Mouse (Mus musculus): ENCODE measurements around the gene Slc2a4. TPM values are rescaled to one million over a fixed set of nuclear protein-coding genes. Genes with fewer than 3 reads are reported as not detected.
A peak's percentile ranks its signal among the peaks of the same experiment; 100 is the strongest.
"Not testable (repeated sequence)": the region's sequence is repeated elsewhere in the genome, so short reads cannot be mapped to it uniquely, and the experiment has no call there.

The Slc2a4 gene
- polyA plus RNA-seq, 1 experiment from 2014 or later, result 12.4 TPM

GRCm38 (mm10) chr11:69936156-69936555 is 11.8 kb downstream of the Slc2a4 start:
- peaks cover 23% of the 10 kb centered on the region for H3K4me1 ChIP-seq
- peak overlapping the region; percentile 64 for H3K9ac ChIP-seq
- no peak overlapping the region for H3K27ac ChIP-seq
- peak; percentile 13; the same call in 1 of the 2 replicates for ATAC-seq (ENCODE audit: low FRiP score, low read depth)
- peaks cover 41% of the 10 kb centered on the region for H3K27me3 ChIP-seq (replicated peaks)
- H3K36me3 ChIP-seq, result no peaks in the 10 kb centered on the region
- no peaks in the 10 kb centered on the region for H3K9me3 ChIP-seq
- H3K4me2 ChIP-seq (replicated peaks), result peak overlapping the region; percentile 100
- H3K4me3 ChIP-seq, result peak overlapping the region; percentile 56
- 1% methylated on average over 30 of the region's 30 CpGs for WGBS

- no peaks in the 10 kb centered on the region for H3K36me3 ChIP-seq
- peaks cover 23% of the 10 kb centered on the region for H3K4me1 ChIP-seq
- H3K9me3 ChIP-seq, result no peaks in the 10 kb centered on the region
- peaks cover 41% of the 10 kb centered on the region for H3K27me3 ChIP-seq (replicated peaks)
- 2% methylated on average over 53 of the region's 62 CpGs for WGBS
- H3K4me2 ChIP-seq (replicated peaks), result peak within 1 kb of the TSS; percentile 100
- H3K9ac ChIP-seq, result peak within 1 kb of the TSS; percentile 64
- no peak within 1 kb of the TSS; the same call in 1 of the 2 replicates for H3K27ac ChIP-seq
- H3K4me3 ChIP-seq, result peak within 1 kb of the TSS; percentile 56
- ATAC-seq (ENCODE audit: low FRiP score, low read depth), result peak; percentile 86
Observed at GRCm38 (mm10) chr11:69935137-69935879, 12.7 kb downstream of the Slc2a4 start, which contains the start of gene Ybx2. TSS of gene Ybx2 (plus strand) at chr11:69935796.

GRCm38 (mm10) chr11:69934681-69935080 is 13.3 kb downstream of the Slc2a4 start:
- no peak overlapping the region for H3K9ac ChIP-seq
- WGBS, result 23% methylated on average over 6 of the region's 6 CpGs

GRCm38 (mm10) chr11:69934169-69934568 is 13.8 kb downstream of the Slc2a4 start:
- Histone ChIP-seq H3K9ac (no peak overlapping the region), H3K4me1 (peaks cover 23% of the 10 kb centered on the region), H3K36me3 (no peaks in the 10 kb centered on the region), H3K9me3 (no peaks in the 10 kb centered on the region), H3K4me3 (peak overlapping the region; percentile 13; the same call in 1 of the 2 replicates), H3K27me3 (replicated peaks) (peaks cover 40% of the 10 kb centered on the region), H3K4me2 (replicated peaks) (peak overlapping the region; percentile 50), H3K27ac (no peak overlapping the region)
- 2% methylated on average over 18 of the region's 18 CpGs for WGBS
- no peak for ATAC-seq (ENCODE audit: low FRiP score, low read depth)

More at GRCm38 (mm10) chr11:69934681-69935080, 13.3 kb downstream of the Slc2a4 start:
- peak overlapping the region; percentile 100 for H3K4me2 ChIP-seq (replicated peaks)
- no peak overlapping the region for H3K27ac ChIP-seq
- no peaks in the 10 kb centered on the region for H3K36me3 ChIP-seq
- H3K9me3 ChIP-seq, result no peaks in the 10 kb centered on the region
- H3K27me3 ChIP-seq (replicated peaks), result peaks cover 41% of the 10 kb centered on the region
- no peak for ATAC-seq (ENCODE audit: low FRiP score, low read depth)
- H3K4me3 ChIP-seq, result no peak overlapping the region
- H3K4me1 ChIP-seq, result peaks cover 23% of the 10 kb centered on the region

GRCm38 (mm10) chr11:69933066-69933465 is 14.9 kb downstream of the Slc2a4 start:
- Histone ChIP-seq H3K27ac (no peak overlapping the region), H3K27me3 (replicated peaks) (peaks cover 29% of the 10 kb centered on the region), H3K4me1 (peaks cover 23% of the 10 kb centered on the region), H3K4me2 (replicated peaks) (no peak overlapping the region), H3K36me3 (no peaks in the 10 kb centered on the region), H3K9me3 (no peaks in the 10 kb centered on the region), H3K4me3 (no peak overlapping the region), H3K9ac (no peak overlapping the region)
- WGBS, result 82% methylated on average over 4 of the region's 4 CpGs
- ATAC-seq (ENCODE audit: low FRiP score, low read depth), result no peak

GRCm38 (mm10) chr11:69932254-69932653 is 15.7 kb downstream of the Slc2a4 start:
- H3K9ac ChIP-seq, result no peak overlapping the region
- H3K4me2 ChIP-seq (replicated peaks), result no peak overlapping the region
- 44% methylated on average over 3 of the region's 3 CpGs for WGBS
- H3K27ac ChIP-seq, result no peak overlapping the region
- no peaks in the 10 kb centered on the region for H3K9me3 ChIP-seq
- peaks cover 21% of the 10 kb centered on the region for H3K27me3 ChIP-seq (replicated peaks)
- no peak overlapping the region for H3K4me3 ChIP-seq
- no peak for ATAC-seq (ENCODE audit: low FRiP score, low read depth)
- H3K4me1 ChIP-seq, result peaks cover 23% of the 10 kb centered on the region
- no peaks in the 10 kb centered on the region for H3K36me3 ChIP-seq

GRCm38 (mm10) chr11:69931769-69932168 is 16.2 kb downstream of the Slc2a4 start:
- H3K27me3 ChIP-seq (replicated peaks), result peaks cover 16% of the 10 kb centered on the region
- H3K4me1 ChIP-seq, result peaks cover 20% of the 10 kb centered on the region
- no peak overlapping the region for H3K4me2 ChIP-seq (replicated peaks)
- no peak for ATAC-seq (ENCODE audit: low FRiP score, low read depth)
- H3K36me3 ChIP-seq, result no peaks in the 10 kb centered on the region
- H3K27ac ChIP-seq, result no peak overlapping the region
- H3K4me3 ChIP-seq, result no peak overlapping the region
- H3K9me3 ChIP-seq, result no peaks in the 10 kb centered on the region
- H3K9ac ChIP-seq, result no peak overlapping the region
- 73% methylated on average over 8 of the region's 8 CpGs for WGBS

GRCm38 (mm10) chr11:69930967-69931537 is 16.9 kb downstream of the Slc2a4 start:
- Histone ChIP-seq H3K27me3 (replicated peaks) (peaks cover 9% of the 10 kb centered on the region), H3K4me2 (replicated peaks) (no peak overlapping the region), H3K4me3 (no peak overlapping the region), H3K4me1 (peaks cover 13% of the 10 kb centered on the region), H3K9ac (no peak overlapping the region), H3K36me3 (no peaks in the 10 kb centered on the region), H3K27ac (no peak overlapping the region), H3K9me3 (no peaks in the 10 kb centered on the region)
- 74% methylated on average over 3 of the region's 3 CpGs for WGBS
- no peak for ATAC-seq (ENCODE audit: low FRiP score, low read depth)

- not testable (repeated sequence) for H3K36me3 ChIP-seq; ATAC-seq (ENCODE audit: low FRiP score, low read depth); H3K9ac ChIP-seq; H3K4me2 ChIP-seq (replicated peaks); H3K4me1 ChIP-seq; H3K4me3 ChIP-seq; H3K9me3 ChIP-seq; H3K27ac ChIP-seq; H3K27me3 ChIP-seq (replicated peaks)
- 88% methylated on average over 8 of the region's 8 CpGs for WGBS
Observed at GRCm38 (mm10) chr11:69930176-69930575, 17.8 kb downstream of the Slc2a4 start.

- no peak for ATAC-seq (ENCODE audit: low FRiP score, low read depth)
- 83% methylated on average over 4 of the region's 4 CpGs for WGBS
Observed at GRCm38 (mm10) chr11:69929712-69930111, 18.3 kb downstream of the Slc2a4 start.

GRCm38 (mm10) chr11:69927501-69927900 is 20.5 kb downstream of the Slc2a4 start:
- no peaks in the 10 kb centered on the region for H3K27me3 ChIP-seq (replicated peaks)
- H3K9me3 ChIP-seq, result no peaks in the 10 kb centered on the region
- H3K4me2 ChIP-seq (replicated peaks), result no peak overlapping the region
- no peaks in the 10 kb centered on the region for H3K4me1 ChIP-seq
- no peak overlapping the region for H3K9ac ChIP-seq
- H3K36me3 ChIP-seq, result no peaks in the 10 kb centered on the region
- no peak overlapping the region for H3K27ac ChIP-seq
- 94% methylated on average over 2 of the region's 2 CpGs for WGBS
- no peak for ATAC-seq (ENCODE audit: low FRiP score, low read depth)
- H3K4me3 ChIP-seq, result no peak overlapping the region

More at GRCm38 (mm10) chr11:69929712-69930111, 18.3 kb downstream of the Slc2a4 start:
- H3K4me2 ChIP-seq (replicated peaks), result no peak overlapping the region
- H3K4me1 ChIP-seq, result peaks cover 4% of the 10 kb centered on the region; the same call in 1 of the 2 replicates
- H3K36me3 ChIP-seq, result no peaks in the 10 kb centered on the region
- no peak overlapping the region for H3K4me3 ChIP-seq
- no peaks in the 10 kb centered on the region for H3K9me3 ChIP-seq
- H3K27me3 ChIP-seq (replicated peaks), result no peaks in the 10 kb centered on the region
- no peak overlapping the region for H3K9ac ChIP-seq
- no peak overlapping the region for H3K27ac ChIP-seq

- 69% methylated on average over 3 of the region's 3 CpGs for WGBS
- no peaks in the 10 kb centered on the region for H3K9me3 ChIP-seq
- peaks cover 11% of the 10 kb centered on the region for H3K4me1 ChIP-seq
- no peaks in the 10 kb centered on the region for H3K27me3 ChIP-seq (replicated peaks)
- H3K9ac ChIP-seq, result no peak overlapping the region
- ATAC-seq (ENCODE audit: low FRiP score, low read depth), result no peak
- no peak overlapping the region for H3K27ac ChIP-seq
- no peak overlapping the region for H3K4me3 ChIP-seq
- H3K36me3 ChIP-seq, result peaks cover 15% of the 10 kb centered on the region
- H3K4me2 ChIP-seq (replicated peaks), result peak overlapping the region; percentile 93; the same call in 1 of the 2 replicates
Observed at GRCm38 (mm10) chr11:69922796-69923195, 25.2 kb downstream of the Slc2a4 start.

Measured in neural tube, embryonic 12.5 days (tissue).